Mouse (Mus musculus): ENCODE data around the gene Ptger4.

Ptger4 gene

DNA sequence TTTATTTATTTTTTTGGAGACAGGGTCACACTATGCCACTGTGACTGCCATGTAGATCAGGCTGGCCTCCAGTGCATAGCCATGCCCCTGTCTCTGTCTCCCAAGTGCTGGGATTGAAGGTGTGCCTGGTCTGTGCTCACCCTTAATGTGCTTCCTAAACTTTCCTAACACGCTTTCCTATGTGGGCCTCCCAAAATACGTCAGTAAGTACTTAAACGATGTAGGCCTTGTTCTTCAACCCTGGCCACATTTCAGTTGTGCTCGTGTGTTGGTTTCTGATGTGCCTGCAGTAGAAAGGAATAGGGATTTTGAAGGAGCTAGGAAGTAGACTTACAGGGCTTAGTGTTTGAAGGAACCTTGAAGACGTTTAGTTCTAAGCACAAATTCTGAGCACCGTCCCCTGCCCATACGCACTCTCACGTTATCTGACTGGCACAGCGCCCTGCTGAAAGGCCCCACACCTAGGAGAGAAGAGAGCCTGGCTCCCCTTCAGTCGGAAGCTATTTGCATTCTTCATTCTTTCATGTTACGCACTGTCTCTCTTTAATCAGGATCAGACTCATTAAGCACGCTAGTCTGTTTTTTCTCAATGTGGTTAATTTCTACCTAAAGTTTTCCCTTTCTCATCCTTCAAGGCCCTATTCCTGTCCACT is 78.7 kb downstream of the Ptger4 start:
- DNase-seq (ENCODE audit: low spot score in 2 of 2) = no peak

DNA sequence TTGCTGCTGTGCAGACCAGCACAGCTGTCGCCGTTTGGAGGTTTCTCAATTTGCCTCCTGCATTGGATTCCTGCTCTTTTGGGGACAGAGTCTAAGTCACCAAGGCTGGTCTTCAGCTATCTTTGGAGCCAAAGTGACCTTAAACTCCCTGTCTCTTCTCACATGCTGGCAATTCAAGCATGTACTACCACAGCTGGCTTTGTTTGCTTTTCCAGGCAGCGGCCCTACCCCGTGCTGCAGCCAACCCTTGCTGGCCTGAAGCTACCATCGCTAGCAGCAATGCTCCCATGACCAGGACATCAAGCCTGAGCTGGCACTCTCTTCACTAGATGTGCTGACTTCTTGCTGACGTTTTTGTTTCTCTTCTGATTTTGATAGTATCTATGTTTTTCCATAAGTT is 85.2 kb downstream of the Ptger4 start:
- DNase-seq (ENCODE audit: low spot score in 2 of 2) = no peak

DNA sequence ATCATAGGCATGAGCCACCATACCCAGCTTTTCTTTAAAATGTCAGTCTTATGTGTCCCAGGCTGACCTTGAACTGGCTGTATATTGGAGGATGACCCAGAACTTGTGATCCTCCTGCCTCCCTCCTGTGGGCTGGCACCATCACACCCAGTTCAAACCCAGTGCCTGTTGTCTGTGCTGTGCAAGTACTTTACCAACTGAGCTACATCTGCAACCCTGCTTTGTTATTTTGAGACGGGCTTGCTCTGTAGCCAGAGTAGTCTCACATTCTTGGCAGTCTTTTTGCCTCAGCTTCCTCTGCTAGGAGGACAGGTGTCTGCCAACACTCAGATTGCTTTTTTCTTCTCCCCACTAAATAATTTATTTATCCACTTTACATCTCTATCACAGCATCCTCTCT is 86.6 kb downstream of the Ptger4 start:
- no peak for DNase-seq (ENCODE audit: low spot score in 2 of 2)
